Mouse (Mus musculus) embryonic fibroblast, embryonic 13.5 days (primary cell): ENCODE data around the gene Hmbs.

Source experiments
- CTCF ChIP-seq: IDR thresholded peaks from 2 replicates; pipeline ENCODE4 v1.5.1; 2011; ENCODE audit warnings: mild to moderate bottlenecking, control low read depth, low read length, moderate library complexity, borderline replicate concordance; ENCODE audit not compliant: insufficient read depth
- POLR2A ChIP-seq: IDR thresholded peaks from 2 replicates; pipeline ENCODE4 v1.6.1; 2011; ENCODE audit warnings: low read depth, mild to moderate bottlenecking, control low read depth, low read length, moderate library complexity

DNA sequence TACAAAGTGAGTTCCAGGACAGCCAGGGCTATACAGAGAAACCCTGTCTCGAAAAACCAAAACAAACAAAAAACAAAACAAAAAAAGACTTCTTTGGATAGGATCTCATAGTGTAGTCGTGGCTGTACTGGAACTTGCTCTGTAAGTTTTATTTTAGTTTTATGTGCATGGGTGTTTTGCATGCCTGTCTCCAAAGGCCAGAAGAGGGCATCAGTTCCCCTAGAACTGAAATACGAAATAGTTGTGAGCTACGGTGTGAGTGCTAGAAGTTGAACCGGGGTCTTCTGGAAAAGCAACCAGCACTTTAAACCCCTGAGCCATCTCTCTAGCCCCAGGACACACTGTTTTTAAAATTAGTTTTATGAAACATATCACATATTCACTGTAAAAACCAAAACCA is 5.5 kb downstream of the Hmbs start:
- TF ChIP-seq POLR2A (no peak), CTCF (no peak)
